Mouse (Mus musculus) forebrain, postnatal 0 days (tissue): ENCODE results near the gene Mknk1. TPM values are rescaled to one million over a fixed set of nuclear protein-coding genes. Genes with fewer than 3 reads are reported as not detected.
A peak's percentile ranks its signal among the peaks of the same experiment; 100 is the strongest.

Experiments
- ATAC-seq: fragments of 200-750 bp; cut with Nextera tagmentation; 2 replicates; pipeline ENCODE4 v1.8.0; 2017; ENCODE audit warnings: mild to moderate bottlenecking, moderate library complexity
- DNase-seq: peaks from one replicate; pipeline ENCODE4 v3.0.0-alpha.2; 2015
- H3K27ac ChIP-seq: fragments of 300-500 bp; sonication (generic); 2 replicates; pipeline ENCODE4 v1.5.1; 2014; ENCODE audit warnings: low read depth, mild to moderate bottlenecking, antibody characterized with exemption, low read length, moderate library complexity, mixed read lengths
- H3K27me3 ChIP-seq: fragments of 300-500 bp; sonication (generic); 2 replicates; pipeline ENCODE4 v1.6.1; 2014; ENCODE audit warnings: mild to moderate bottlenecking, low read length, mixed read lengths; ENCODE audit not compliant: insufficient read depth
- H3K36me3 ChIP-seq: fragments of 300-500 bp; sonication (generic); 2 replicates; pipeline ENCODE4 v1.6.1; 2014; ENCODE audit warnings: mild to moderate bottlenecking, moderate library complexity; ENCODE audit not compliant: insufficient read depth
- H3K4me1 ChIP-seq: fragments of 300-500 bp; sonication (generic); 2 replicates; pipeline ENCODE4 v1.6.1; 2014; ENCODE audit warnings: antibody characterized with exemption; ENCODE audit not compliant: insufficient read depth
- H3K4me2 ChIP-seq: fragments of 300-500 bp; sonication (generic); 2 replicates; pipeline ENCODE4 v1.6.1; 2014; ENCODE audit warnings: low read depth, mild to moderate bottlenecking, moderate library complexity
- H3K4me3 ChIP-seq: fragments of 300-500 bp; sonication (generic); 2 replicates; pipeline ENCODE4 v1.5.1; 2014; ENCODE audit warnings: low read depth, low read length, mixed read lengths
- H3K9ac ChIP-seq: fragments of 300-500 bp; sonication (generic); 2 replicates; pipeline ENCODE4 v1.6.1; 2014; ENCODE audit warnings: mild to moderate bottlenecking
- H3K9me3 ChIP-seq: fragments of 300-500 bp; sonication (generic); 2 replicates; pipeline ENCODE4 v1.6.1; 2016; ENCODE audit warnings: low read length
- CTCF ChIP-seq: sonication (generic); IDR thresholded peaks from 2 replicates; pipeline ENCODE4 v1.5.1; 2016; ENCODE audit warnings: antibody characterized with exemption, control low read depth, low read depth
- WGBS: fragments of 180-500 bp; shearing (Covaris S2); extraction: QIAGEN DNeasy Blood & Tissue Kit; methylation state at CpG from one replicate; pipeline ENCODE4 v1.1.7; 2014; 5-methylcytosine and 5-hydroxymethylcytosine counted together
- polyA plus RNA-seq: library from polyadenylated mRNA; unstranded; fragments of >200 nt; fragmentation: Nextera tagmentation; extraction: Ambion mirVana; gene quantifications from 2 replicates; pipeline ENCODE4 v1.2.1, GENCODE M21; 2015
- total RNA-seq: library from RNA; depleted of rRNA; stranded (reverse); fragments of >200 nt; gene quantifications from 2 replicates; pipeline ENCODE4 v1.2.3, GENCODE M21; 2014

Mknk1 gene
- total and polyA plus RNA-seq, 2 experiments from 2014 or later = 18.9 to 22.8 TPM

DNA sequence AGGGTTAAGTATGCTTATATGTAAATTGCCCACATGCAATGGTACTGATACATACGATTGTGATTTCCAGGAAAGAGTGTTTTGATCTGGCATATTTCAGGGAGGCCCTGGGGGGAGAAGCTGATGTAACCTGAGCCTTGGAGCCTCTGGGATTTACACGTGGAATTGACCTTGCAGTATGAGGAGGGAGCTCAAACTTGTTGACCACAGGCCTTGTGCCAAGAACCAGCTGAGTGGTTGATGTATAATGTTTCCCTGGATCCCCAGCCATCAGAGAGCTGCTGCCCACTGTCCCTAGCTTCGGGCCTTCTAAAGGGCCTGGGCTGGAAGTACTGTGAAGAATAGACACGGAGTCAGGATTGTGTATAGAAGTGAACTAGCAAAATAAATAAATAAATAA lies 958 bp downstream of the Mknk1 start:
- Histone ChIP-seq H3K4me1 (0 out of 2 replicates have a peak, but pooled peaks cover 7% of the 10 kb centered on the region), H3K4me3 (no peak overlapping the region), H3K9me3 (no peaks in the 10 kb centered on the region), H3K27me3 (no peaks in the 10 kb centered on the region), H3K9ac (no peak overlapping the region), H3K4me2 (peak overlapping the region; percentile 71), H3K36me3 (no peaks in the 10 kb centered on the region; the same call in 1 of the 2 replicates), H3K27ac (no peak overlapping the region)
- DNase-seq (no peak), ATAC-seq (no peak)
- 58% methylated on average over 4 of the region's 4 CpGs for WGBS
- no peak for TF ChIP-seq CTCF

GRCm38 (mm10) chr4:115840842-115841241 lies 1.8 kb downstream of the Mknk1 start:
- TF ChIP-seq CTCF = no peak
- DNase-seq = no peak
- Histone ChIP-seq H3K36me3 (no peaks in the 10 kb centered on the region), H3K27me3 (no peaks in the 10 kb centered on the region), H3K9ac (no peak overlapping the region), H3K4me3 (no peak overlapping the region), H3K4me1 (0 out of 2 replicates have a peak, but pooled peaks cover 7% of the 10 kb centered on the region), H3K27ac (no peak overlapping the region), H3K4me2 (no peak overlapping the region), H3K9me3 (no peaks in the 10 kb centered on the region)
- ATAC-seq = no peak
- WGBS = 80% methylated on average over 4 of the region's 4 CpGs

DNA sequence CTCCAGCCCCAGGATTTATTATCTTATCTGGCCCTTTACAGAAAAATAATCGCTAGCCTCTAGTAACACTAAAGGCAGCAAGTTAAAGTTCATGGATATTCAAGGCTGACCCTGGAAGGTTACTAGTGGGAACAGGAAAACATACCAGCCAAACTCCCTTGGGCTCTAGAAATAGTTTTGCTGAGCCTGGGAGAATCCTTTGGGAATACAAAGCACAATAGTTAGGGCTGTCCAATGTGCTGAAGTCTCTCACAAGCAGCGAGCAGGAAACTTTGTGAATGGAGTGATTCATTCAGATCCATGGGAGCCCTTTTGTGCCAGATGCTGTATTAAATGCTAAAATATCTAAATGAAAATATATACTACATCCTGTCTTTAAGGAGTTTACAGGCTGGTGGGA lies 7.7 kb downstream of the Mknk1 start:
- H3K27ac ChIP-seq = no peak overlapping the region
- DNase-seq (no peak), ATAC-seq (no peak)
- H3K36me3 ChIP-seq = peaks cover 10% of the 10 kb centered on the region; the same call in 1 of the 2 replicates
- TF ChIP-seq CTCF = no peak
- H3K4me3 ChIP-seq = no peak overlapping the region
- no peak overlapping the region for H3K9ac ChIP-seq
- 54% methylated on average over 2 of the region's 2 CpGs for WGBS
- H3K9me3 ChIP-seq = no peaks in the 10 kb centered on the region
- H3K4me1 ChIP-seq = no peaks in the 10 kb centered on the region
- H3K4me2 ChIP-seq = no peak overlapping the region
- no peaks in the 10 kb centered on the region for H3K27me3 ChIP-seq

DNA sequence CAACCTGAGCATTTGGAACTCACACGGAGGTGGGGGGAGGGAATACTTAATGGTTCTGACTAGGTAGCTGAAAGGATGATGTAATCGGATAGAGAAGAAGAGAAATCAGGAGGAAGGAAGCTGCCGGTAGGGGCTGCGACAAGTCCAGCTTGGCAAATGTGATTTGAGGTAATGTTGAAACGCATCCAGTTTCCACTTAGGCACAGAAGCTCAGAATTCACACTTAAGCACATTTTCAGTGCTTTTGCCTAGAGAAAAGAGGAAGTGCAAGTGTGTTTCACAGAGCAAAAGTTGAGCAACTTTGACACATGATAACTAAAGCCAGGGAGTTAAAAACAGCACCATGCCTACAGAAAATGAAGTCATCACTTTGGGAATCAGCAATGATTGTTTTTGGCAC lies 8.4 kb downstream of the Mknk1 start:
- no peaks in the 10 kb centered on the region for H3K4me1 ChIP-seq
- H3K4me3 ChIP-seq = no peak overlapping the region
- H3K9ac ChIP-seq = no peak overlapping the region
- H3K27ac ChIP-seq = no peak overlapping the region
- DNase-seq (peak; percentile 45), ATAC-seq (peak; percentile 62)
- TF ChIP-seq CTCF = peak; percentile 34
- H3K9me3 ChIP-seq = no peaks in the 10 kb centered on the region
- WGBS = 32% methylated on average over 5 of the region's 5 CpGs
- no peaks in the 10 kb centered on the region for H3K27me3 ChIP-seq
- H3K36me3 ChIP-seq = peaks cover 10% of the 10 kb centered on the region; the same call in 1 of the 2 replicates
- H3K4me2 ChIP-seq = no peak overlapping the region

GRCm38 (mm10) chr4:115848083-115848482 lies 9.1 kb downstream of the Mknk1 start:
- 96% methylated on average over 1 of the region's 1 CpGs for WGBS
- DNase-seq (no peak), ATAC-seq (no peak)
- H3K4me2 ChIP-seq = no peak overlapping the region
- no peaks in the 10 kb centered on the region for H3K4me1 ChIP-seq
- TF ChIP-seq CTCF = no peak
- no peak overlapping the region for H3K4me3 ChIP-seq
- H3K9ac ChIP-seq = no peak overlapping the region
- H3K9me3 ChIP-seq = no peaks in the 10 kb centered on the region
- no peak overlapping the region for H3K27ac ChIP-seq
- peaks cover 10% of the 10 kb centered on the region; the same call in 1 of the 2 replicates for H3K36me3 ChIP-seq
- H3K27me3 ChIP-seq = no peaks in the 10 kb centered on the region

GRCm38 (mm10) chr4:115848990-115849677 lies 10.1 kb downstream of the Mknk1 start:
- Histone ChIP-seq H3K9ac (no peak overlapping the region), H3K36me3 (peaks cover 10% of the 10 kb centered on the region; the same call in 1 of the 2 replicates), H3K27me3 (no peaks in the 10 kb centered on the region), H3K4me2 (no peak overlapping the region), H3K4me1 (no peaks in the 10 kb centered on the region), H3K27ac (no peak overlapping the region), H3K9me3 (no peaks in the 10 kb centered on the region), H3K4me3 (no peak overlapping the region)
- DNase-seq (no peak), ATAC-seq (no peak)
- 75% methylated on average over 8 of the region's 8 CpGs for WGBS
- TF ChIP-seq CTCF = no peak

GRCm38 (mm10) chr4:115850111-115850510 lies 11.1 kb downstream of the Mknk1 start:
- ATAC-seq (no peak), DNase-seq (no peak)
- no peak for TF ChIP-seq CTCF
- Histone ChIP-seq H3K4me2 (no peak overlapping the region), H3K4me1 (no peaks in the 10 kb centered on the region), H3K27me3 (no peaks in the 10 kb centered on the region), H3K36me3 (peaks cover 10% of the 10 kb centered on the region; the same call in 1 of the 2 replicates), H3K9ac (no peak overlapping the region), H3K27ac (no peak overlapping the region), H3K9me3 (no peaks in the 10 kb centered on the region), H3K4me3 (no peak overlapping the region)
- 89% methylated on average over 2 of the region's 2 CpGs for WGBS
